Mouse (Mus musculus): ENCODE results near the gene Aspscr1. TPM values are rescaled to one million over a fixed set of nuclear protein-coding genes. Genes with fewer than 3 reads are reported as not detected.

The Aspscr1 gene
- polyA plus RNA-seq, 1 experiment from 2014 or later: 103 TPM

- H3K9me3 ChIP-seq (replicated peaks; ENCODE audit: control insufficient read depth, low read length): no peaks in the 10 kb centered on the region
- no peaks in the 10 kb centered on the region for H3K27me3 ChIP-seq (ENCODE audit: control insufficient read depth, insufficient read depth, low read length)
- ATAC-seq (replicated peaks; ENCODE audit: insufficient number of reproducible peaks, low FRiP score, low TSS enrichment): no peak
- 57% methylated on average over 8 of the region's 8 CpGs for WGBS (ENCODE audit: insufficient replicate concordance)
- no peak overlapping the region for H3K27ac ChIP-seq (ENCODE audit: low read depth, low read length)
- H3K4me3 ChIP-seq (ENCODE audit: low read depth, low read length): no peak overlapping the region; the same call in 1 of the 2 replicates
- H3K9ac ChIP-seq (ENCODE audit: low read depth, low read length): peak overlapping the region; percentile 80; the same call in 1 of the 2 replicates
- H3K4me1 ChIP-seq (ENCODE audit: control insufficient read depth, insufficient read depth, low read length): peaks cover 20% of the 10 kb centered on the region
- peak overlapping the region; percentile 100 for H3K4me2 ChIP-seq
- H3K36me3 ChIP-seq (ENCODE audit: control insufficient read depth, insufficient read depth, low read length): peaks cover 11% of the 10 kb centered on the region
Observed at GRCm38 (mm10) chr11:120711980-120712604, 39.3 kb downstream of the Aspscr1 start.

GRCm38 (mm10) chr11:120712771-120713568 lies 40.2 kb downstream of the Aspscr1 start:
- WGBS (ENCODE audit: insufficient replicate concordance): under 1% methylated on average over 38 of the region's 38 CpGs
- Histone ChIP-seq H3K4me3 (ENCODE audit: low read depth, low read length) (peak overlapping the region; percentile 55), H3K9me3 (replicated peaks; ENCODE audit: control insufficient read depth, low read length) (no peaks in the 10 kb centered on the region), H3K27me3 (ENCODE audit: control insufficient read depth, insufficient read depth, low read length) (no peaks in the 10 kb centered on the region), H3K4me2 (peak overlapping the region; percentile 100), H3K4me1 (ENCODE audit: control insufficient read depth, insufficient read depth, low read length) (peaks cover 13% of the 10 kb centered on the region), H3K27ac (ENCODE audit: low read depth, low read length) (peak overlapping the region; percentile 76), H3K9ac (ENCODE audit: low read depth, low read length) (peak overlapping the region; percentile 80), H3K36me3 (ENCODE audit: control insufficient read depth, insufficient read depth, low read length) (peaks cover 14% of the 10 kb centered on the region)
- ATAC-seq (replicated peaks; ENCODE audit: insufficient number of reproducible peaks, low FRiP score, low TSS enrichment): peak; percentile 24

GRCm38 (mm10) chr11:120713580-120714518 lies 41.1 kb downstream of the Aspscr1 start, which contains the start of the genes Cenpx and Lrrc45:
Cenpx (minus strand) TSS chr11:120713738.
Lrrc45 (plus strand) TSS chr11:120713925.
- 4% methylated on average over 53 of the region's 53 CpGs for WGBS (ENCODE audit: insufficient replicate concordance)
- ATAC-seq (replicated peaks; ENCODE audit: insufficient number of reproducible peaks, low FRiP score, low TSS enrichment): peak; percentile 89
- peak within 1 kb of the TSS; percentile 55 for H3K4me3 ChIP-seq (ENCODE audit: low read depth, low read length)
- H3K27me3 ChIP-seq (ENCODE audit: control insufficient read depth, insufficient read depth, low read length): no peaks in the 10 kb centered on the region
- peaks cover 15% of the 10 kb centered on the region for H3K36me3 ChIP-seq (ENCODE audit: control insufficient read depth, insufficient read depth, low read length)
- peak within 1 kb of the TSS; percentile 76 for H3K27ac ChIP-seq (ENCODE audit: low read depth, low read length)
- peak within 1 kb of the TSS; percentile 82 for H3K9ac ChIP-seq (ENCODE audit: low read depth, low read length)
- H3K4me1 ChIP-seq (ENCODE audit: control insufficient read depth, insufficient read depth, low read length): peaks cover 13% of the 10 kb centered on the region
- peak within 1 kb of the TSS; percentile 100 for H3K4me2 ChIP-seq
- H3K9me3 ChIP-seq (replicated peaks; ENCODE audit: control insufficient read depth, low read length): no peaks in the 10 kb centered on the region

- H3K36me3 ChIP-seq (ENCODE audit: control insufficient read depth, insufficient read depth, low read length): peaks cover 10% of the 10 kb centered on the region
- H3K4me3 ChIP-seq (ENCODE audit: low read depth, low read length): peak overlapping the region; percentile 55
- no peaks in the 10 kb centered on the region for H3K9me3 ChIP-seq (replicated peaks; ENCODE audit: control insufficient read depth, low read length)
- ATAC-seq (replicated peaks; ENCODE audit: insufficient number of reproducible peaks, low FRiP score, low TSS enrichment): no peak
- no peak overlapping the region for H3K27ac ChIP-seq (ENCODE audit: low read depth, low read length)
- WGBS (ENCODE audit: insufficient replicate concordance): 49% methylated on average over 10 of the region's 10 CpGs
- H3K4me2 ChIP-seq: peak overlapping the region; percentile 100
- H3K9ac ChIP-seq (ENCODE audit: low read depth, low read length): peak overlapping the region; percentile 82
- no peaks in the 10 kb centered on the region for H3K27me3 ChIP-seq (ENCODE audit: control insufficient read depth, insufficient read depth, low read length)
- H3K4me1 ChIP-seq (ENCODE audit: control insufficient read depth, insufficient read depth, low read length): peaks cover 13% of the 10 kb centered on the region
Observed at GRCm38 (mm10) chr11:120714546-120714945, 41.8 kb downstream of the Aspscr1 start.

- Histone ChIP-seq H3K27me3 (ENCODE audit: control insufficient read depth, insufficient read depth, low read length) (no peaks in the 10 kb centered on the region), H3K4me2 (peak overlapping the region; percentile 100), H3K4me1 (ENCODE audit: control insufficient read depth, insufficient read depth, low read length) (peaks cover 13% of the 10 kb centered on the region), H3K27ac (ENCODE audit: low read depth, low read length) (no peak overlapping the region), H3K4me3 (ENCODE audit: low read depth, low read length) (no peak overlapping the region), H3K9me3 (replicated peaks; ENCODE audit: control insufficient read depth, low read length) (no peaks in the 10 kb centered on the region), H3K36me3 (ENCODE audit: control insufficient read depth, insufficient read depth, low read length) (0 out of 2 replicates have a peak, but pooled peaks cover 9% of the 10 kb centered on the region), H3K9ac (ENCODE audit: low read depth, low read length) (peak overlapping the region; percentile 82; the same call in 1 of the 2 replicates)
- 85% methylated on average over 9 of the region's 9 CpGs for WGBS (ENCODE audit: insufficient replicate concordance)
- no peak for ATAC-seq (replicated peaks; ENCODE audit: insufficient number of reproducible peaks, low FRiP score, low TSS enrichment)
Observed at GRCm38 (mm10) chr11:120715131-120715530, 42.4 kb downstream of the Aspscr1 start.

- H3K9ac ChIP-seq (ENCODE audit: low read depth, low read length): no peak overlapping the region
- 87% methylated on average over 9 of the region's 9 CpGs for WGBS (ENCODE audit: insufficient replicate concordance)
Observed at GRCm38 (mm10) chr11:120719242-120719641, 46.5 kb downstream of the Aspscr1 start.

GRCm38 (mm10) chr11:120719841-120720376 lies 47.1 kb downstream of the Aspscr1 start:
- Histone ChIP-seq H3K36me3 (ENCODE audit: control insufficient read depth, insufficient read depth, low read length) (0 out of 2 replicates have a peak, but pooled peaks cover 9% of the 10 kb centered on the region), H3K4me1 (ENCODE audit: control insufficient read depth, insufficient read depth, low read length) (peaks cover 10% of the 10 kb centered on the region), H3K9ac (ENCODE audit: low read depth, low read length) (no peak overlapping the region), H3K9me3 (replicated peaks; ENCODE audit: control insufficient read depth, low read length) (no peaks in the 10 kb centered on the region), H3K4me3 (ENCODE audit: low read depth, low read length) (no peak overlapping the region), H3K27me3 (ENCODE audit: control insufficient read depth, insufficient read depth, low read length) (peaks cover 31% of the 10 kb centered on the region), H3K4me2 (no peak overlapping the region), H3K27ac (ENCODE audit: low read depth, low read length) (no peak overlapping the region)
- no peak for ATAC-seq (replicated peaks; ENCODE audit: insufficient number of reproducible peaks, low FRiP score, low TSS enrichment)
- 84% methylated on average over 13 of the region's 13 CpGs for WGBS (ENCODE audit: insufficient replicate concordance)

More at GRCm38 (mm10) chr11:120719242-120719641, 46.5 kb downstream of the Aspscr1 start:
- Histone ChIP-seq H3K4me3 (ENCODE audit: low read depth, low read length) (no peak overlapping the region), H3K4me2 (no peak overlapping the region), H3K4me1 (ENCODE audit: control insufficient read depth, insufficient read depth, low read length) (peaks cover 17% of the 10 kb centered on the region), H3K27ac (ENCODE audit: low read depth, low read length) (no peak overlapping the region), H3K36me3 (ENCODE audit: control insufficient read depth, insufficient read depth, low read length) (0 out of 2 replicates have a peak, but pooled peaks cover 9% of the 10 kb centered on the region), H3K9me3 (replicated peaks; ENCODE audit: control insufficient read depth, low read length) (no peaks in the 10 kb centered on the region), H3K27me3 (ENCODE audit: control insufficient read depth, insufficient read depth, low read length) (peaks cover 31% of the 10 kb centered on the region)
- ATAC-seq (replicated peaks; ENCODE audit: insufficient number of reproducible peaks, low FRiP score, low TSS enrichment): no peak

Measured in heart, embryonic 11.5 days (tissue).